Mouse (Mus musculus) gastrocnemius, postnatal 10 days (tissue): ENCODE measurements around the gene Spata31d1b. TPM values are rescaled to one million over a fixed set of nuclear protein-coding genes. Genes with fewer than 3 reads are reported as not detected.

ENCODE experiments used
- DNase-seq: peaks from one replicate; pipeline ENCODE4 v3.0.0; 2021; ENCODE audit warnings: mixed read lengths
- total RNA-seq, 2 experiments: library from RNA; stranded (reverse); gene quantifications; 2 replicates each; pipeline ENCODE4 v1.2.3; 2021

Gene Spata31d1b
- total RNA-seq, 2 experiments from 2014 or later, result not detected

- DNase-seq, result no peak
Measured at GRCm38 (mm10) chr13:59750310-59750709, 38.2 kb downstream of the Spata31d1b start.

- no peak for DNase-seq
Measured at GRCm38 (mm10) chr13:59756906-59757305, 44.8 kb downstream of the Spata31d1b start.

GRCm38 (mm10) chr13:59762791-59763190 is 50.7 kb downstream of the Spata31d1b start:
- no peak for DNase-seq

GRCm38 (mm10) chr13:59766786-59767515 is 54.9 kb downstream of the Spata31d1b start:
- DNase-seq, result no peak

GRCm38 (mm10) chr13:59768531-59768930 is 56.4 kb downstream of the Spata31d1b start:
- no peak for DNase-seq

Other genes starting within 250 kb of the Spata31d1b start
- gene Agtpbp1, start 127.1 kb upstream of the Spata31d1b start, total RNA-seq, result 10 to 100 TPM; 29.9 to 33.6 TPM
- gene Naa35, start 127.0 kb upstream of the Spata31d1b start, total RNA-seq, result 10 to 100 TPM; 27.7 to 34.8 TPM
- 10 to 100 TPM; 10.4 to 13.5 TPM for gene Golm1, start 36.5 kb upstream of the Spata31d1b start, total RNA-seq
- gene 4921517D22Rik, start 18.2 kb upstream of the Spata31d1b start, total RNA-seq, result not detected
- gene Spata31d1a, start 2.0 kb upstream of the Spata31d1b start, total RNA-seq, result not detected
- not detected for gene Spata31d1d, start 19.5 kb downstream of the Spata31d1b start, total RNA-seq
- not detected for gene 1700014D04Rik, start 34.5 kb downstream of the Spata31d1b start, total RNA-seq
- gene Isca1, start 57.5 kb downstream of the Spata31d1b start, total RNA-seq, result 100 to 1,000 TPM in 1 of 2 experiments, 10 to 100 TPM in 1; 95.1 to 108 TPM
- gene Gm49354, start 70.0 kb downstream of the Spata31d1b start, total RNA-seq, result not detected
- 10 to 100 TPM; 46.3 to 50.3 TPM for gene Tut7, start 110.9 kb downstream of the Spata31d1b start, total RNA-seq